Mouse (Mus musculus): ENCODE data around the gene Mrps23. TPM values are rescaled to one million over a fixed set of nuclear protein-coding genes. Genes with fewer than 3 reads are reported as not detected.
A peak's percentile ranks its signal among the peaks of the same experiment; 100 is the strongest.
"Not testable (repeated sequence)": the region's sequence is repeated elsewhere in the genome, so short reads cannot be mapped to it uniquely, and the experiment has no call there.

The Mrps23 gene
- polyA plus RNA-seq, 1 experiment from 2014 or later, result 59.4 TPM

DNA sequence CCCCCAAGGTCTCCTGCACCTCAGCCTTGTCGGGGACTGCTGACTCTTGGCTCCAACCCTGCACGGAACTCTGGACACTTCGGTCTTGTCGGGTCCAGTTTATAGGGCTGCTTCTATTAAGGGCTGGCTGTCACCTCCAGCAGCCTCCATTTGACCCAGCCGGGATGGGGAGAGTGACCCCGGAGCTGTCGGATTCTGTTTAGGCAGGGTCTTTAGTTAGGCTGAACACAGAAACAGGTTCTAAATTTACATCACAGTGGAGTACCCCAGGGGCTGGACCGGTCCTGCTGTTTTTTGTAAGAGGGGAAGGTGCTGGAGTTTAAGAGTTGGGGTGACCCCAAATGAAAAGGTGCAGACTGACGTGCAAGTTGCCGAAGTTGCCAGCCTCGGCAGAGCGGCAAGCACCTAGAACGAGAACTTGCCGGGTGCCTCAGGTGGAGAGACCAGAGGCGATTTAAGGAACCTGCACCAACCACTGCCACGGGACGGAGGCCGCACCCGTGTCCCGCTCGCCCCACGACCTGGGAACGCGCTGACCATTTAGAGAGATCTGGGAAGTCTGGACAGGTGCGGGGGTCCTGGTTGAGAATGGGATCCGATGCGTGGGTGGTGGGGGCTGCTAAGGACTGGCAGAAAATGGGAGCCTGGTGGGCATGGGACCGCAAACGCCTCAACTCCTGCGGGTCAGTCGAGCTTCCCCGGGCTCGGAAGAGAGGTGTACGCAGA, 10.9 kb upstream of the Mrps23 start:
- Histone ChIP-seq H3K36me3 (ENCODE audit: control insufficient read depth, insufficient read depth, low read length) (no peaks in the 10 kb centered on the region), H3K4me2 (ENCODE audit: low read depth, low read length) (peak overlapping the region; percentile 36), H3K9ac (ENCODE audit: low read depth, low read length) (peak overlapping the region; percentile 45; the same call in 1 of the 2 replicates), H3K4me3 (ENCODE audit: low read depth, low read length) (peak overlapping the region; percentile 18), H3K27ac (replicated peaks; ENCODE audit: low read depth, low read length) (no peak overlapping the region), H3K4me1 (ENCODE audit: control insufficient read depth, insufficient read depth, low read length) (peaks cover 16% of the 10 kb centered on the region), H3K27me3 (replicated peaks; ENCODE audit: control insufficient read depth, insufficient read depth, low read length) (peaks cover 34% of the 10 kb centered on the region), H3K9me3 (ENCODE audit: control insufficient read depth, low read length) (no peaks in the 10 kb centered on the region)
- WGBS, result 11% methylated on average over 28 of the region's 34 CpGs
- no peak for ATAC-seq (ENCODE audit: low read depth)
- DNase-seq (ENCODE audit: low spot score), result no peak

DNA sequence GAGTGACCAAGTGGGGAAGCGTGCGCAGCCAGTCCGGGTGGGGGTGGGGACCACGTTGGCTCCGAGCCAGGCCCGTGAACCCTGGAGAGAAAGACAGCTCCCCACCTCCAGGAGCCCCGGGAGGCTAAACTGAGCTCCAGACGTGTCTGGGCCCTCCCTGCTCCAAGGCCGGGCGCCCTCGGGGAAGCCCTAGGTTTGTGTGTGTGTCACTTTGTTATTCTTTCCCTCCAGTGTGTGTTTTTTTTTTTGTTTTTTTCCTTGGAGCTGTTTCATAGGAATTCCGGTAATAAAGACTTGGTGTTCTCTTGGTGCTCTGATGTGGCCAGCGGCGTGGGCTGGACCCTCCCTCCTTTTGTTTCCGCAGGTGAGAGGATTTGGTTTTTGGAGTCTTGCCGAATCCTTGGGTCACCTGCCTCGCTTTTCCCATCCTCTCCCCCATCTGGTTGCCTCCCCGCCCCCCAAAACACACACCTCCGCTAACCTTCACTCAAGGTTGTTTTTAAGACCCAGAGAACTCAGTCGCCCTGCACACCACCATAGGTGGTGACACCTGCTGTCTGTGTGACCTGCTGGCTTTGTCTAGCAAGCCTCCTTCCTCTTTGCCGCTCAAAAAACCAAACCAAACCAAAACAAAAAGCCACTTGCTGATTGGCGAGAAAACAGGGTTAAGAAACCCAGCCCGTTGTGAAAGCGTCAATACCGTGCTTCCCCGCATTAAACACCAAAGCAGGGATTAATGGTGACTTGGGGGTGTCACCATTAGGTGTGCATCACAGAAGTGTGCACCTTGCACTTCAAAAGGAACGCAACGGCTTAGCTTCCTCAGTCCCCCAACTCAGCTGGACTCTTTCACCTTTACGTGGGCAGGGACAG, 10.1 kb upstream of the Mrps23 start:
- H3K36me3 ChIP-seq (ENCODE audit: control insufficient read depth, insufficient read depth, low read length), result no peaks in the 10 kb centered on the region
- H3K27me3 ChIP-seq (replicated peaks; ENCODE audit: control insufficient read depth, insufficient read depth, low read length), result peaks cover 34% of the 10 kb centered on the region
- DNase-seq (ENCODE audit: low spot score), result no peak
- peak overlapping the region; percentile 18 for H3K4me3 ChIP-seq (ENCODE audit: low read depth, low read length)
- WGBS, result 10% methylated on average over 29 of the region's 29 CpGs
- no peak overlapping the region for H3K27ac ChIP-seq (replicated peaks; ENCODE audit: low read depth, low read length)
- no peaks in the 10 kb centered on the region for H3K9me3 ChIP-seq (ENCODE audit: control insufficient read depth, low read length)
- peak overlapping the region; percentile 45; the same call in 1 of the 2 replicates for H3K9ac ChIP-seq (ENCODE audit: low read depth, low read length)
- H3K4me1 ChIP-seq (ENCODE audit: control insufficient read depth, insufficient read depth, low read length), result peaks cover 16% of the 10 kb centered on the region
- no peak; the same call in 1 of the 2 replicates for ATAC-seq (ENCODE audit: low read depth)
- peak overlapping the region; percentile 36 for H3K4me2 ChIP-seq (ENCODE audit: low read depth, low read length)

GRCm38 (mm10) chr11:88195699-88196098, 8.5 kb upstream of the Mrps23 start:
- H3K9ac ChIP-seq (ENCODE audit: low read depth, low read length); H3K9me3 ChIP-seq (ENCODE audit: control insufficient read depth, low read length); H3K4me3 ChIP-seq (ENCODE audit: low read depth, low read length); DNase-seq (ENCODE audit: low spot score); ATAC-seq (ENCODE audit: low read depth); H3K36me3 ChIP-seq (ENCODE audit: control insufficient read depth, insufficient read depth, low read length); H3K4me2 ChIP-seq (ENCODE audit: low read depth, low read length); H3K27ac ChIP-seq (replicated peaks; ENCODE audit: low read depth, low read length): not testable (repeated sequence)
- H3K4me1 ChIP-seq (ENCODE audit: control insufficient read depth, insufficient read depth, low read length), result peaks cover 16% of the 10 kb centered on the region
- peaks cover 34% of the 10 kb centered on the region for H3K27me3 ChIP-seq (replicated peaks; ENCODE audit: control insufficient read depth, insufficient read depth, low read length)
- 74% methylated on average over 3 of the region's 3 CpGs for WGBS

DNA sequence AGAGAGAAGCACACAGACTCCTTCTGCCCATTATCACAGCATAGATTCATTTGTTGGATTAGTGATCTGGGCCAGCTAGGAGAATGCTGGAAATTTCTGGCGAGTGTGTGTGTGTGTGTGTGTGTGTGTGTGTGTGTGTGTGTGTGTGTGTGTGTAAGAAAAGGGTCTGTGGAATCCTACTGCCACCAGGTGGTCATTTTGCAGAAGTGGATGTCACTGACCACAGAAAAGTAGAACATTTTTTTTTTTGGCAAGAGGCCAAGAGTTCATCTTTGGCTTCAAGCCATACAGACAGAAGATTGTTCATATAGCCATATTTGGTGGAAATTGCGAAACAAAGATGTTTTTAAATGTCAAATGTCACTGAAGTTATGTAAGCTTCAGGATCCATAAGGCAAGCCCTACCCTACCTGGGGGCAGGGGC, 7.0 kb upstream of the Mrps23 start:
- DNase-seq (ENCODE audit: low spot score) (peak; percentile 89), ATAC-seq (ENCODE audit: low read depth) (no peak)
- peaks cover 14% of the 10 kb centered on the region for H3K4me1 ChIP-seq (ENCODE audit: control insufficient read depth, insufficient read depth, low read length)
- no peaks in the 10 kb centered on the region for H3K36me3 ChIP-seq (ENCODE audit: control insufficient read depth, insufficient read depth, low read length)
- no peak overlapping the region for H3K4me2 ChIP-seq (ENCODE audit: low read depth, low read length)
- H3K9ac ChIP-seq (ENCODE audit: low read depth, low read length), result no peak overlapping the region
- peaks cover 26% of the 10 kb centered on the region for H3K27me3 ChIP-seq (replicated peaks; ENCODE audit: control insufficient read depth, insufficient read depth, low read length)
- H3K9me3 ChIP-seq (ENCODE audit: control insufficient read depth, low read length), result no peaks in the 10 kb centered on the region
- no peak overlapping the region for H3K27ac ChIP-seq (replicated peaks; ENCODE audit: low read depth, low read length)
- no peak overlapping the region for H3K4me3 ChIP-seq (ENCODE audit: low read depth, low read length)
- 3% methylated on average over 2 of the region's 2 CpGs for WGBS

GRCm38 (mm10) chr11:88198223-88198622, 6.0 kb upstream of the Mrps23 start:
- Histone ChIP-seq H3K4me3 (ENCODE audit: low read depth, low read length) (no peak overlapping the region), H3K27ac (replicated peaks; ENCODE audit: low read depth, low read length) (0 out of 2 replicates have a peak overlapping the region, but pooled peaks have one; percentile 33), H3K4me2 (ENCODE audit: low read depth, low read length) (no peak overlapping the region), H3K9ac (ENCODE audit: low read depth, low read length) (no peak overlapping the region), H3K36me3 (ENCODE audit: control insufficient read depth, insufficient read depth, low read length) (no peaks in the 10 kb centered on the region), H3K4me1 (ENCODE audit: control insufficient read depth, insufficient read depth, low read length) (peaks cover 11% of the 10 kb centered on the region), H3K27me3 (replicated peaks; ENCODE audit: control insufficient read depth, insufficient read depth, low read length) (peaks cover 15% of the 10 kb centered on the region), H3K9me3 (ENCODE audit: control insufficient read depth, low read length) (no peaks in the 10 kb centered on the region)
- 29% methylated on average over 4 of the region's 4 CpGs for WGBS
- ATAC-seq (ENCODE audit: low read depth) (no peak), DNase-seq (ENCODE audit: low spot score) (peak; percentile 65)

GRCm38 (mm10) chr11:88201172-88201571, 3.0 kb upstream of the Mrps23 start:
- no peak overlapping the region for H3K9ac ChIP-seq (ENCODE audit: low read depth, low read length)
- no peak for ATAC-seq (ENCODE audit: low read depth)
- no peak overlapping the region for H3K4me3 ChIP-seq (ENCODE audit: low read depth, low read length)
- no peak overlapping the region for H3K27ac ChIP-seq (replicated peaks; ENCODE audit: low read depth, low read length)
- no peaks in the 10 kb centered on the region for H3K27me3 ChIP-seq (replicated peaks; ENCODE audit: control insufficient read depth, insufficient read depth, low read length)
- H3K36me3 ChIP-seq (ENCODE audit: control insufficient read depth, insufficient read depth, low read length), result no peaks in the 10 kb centered on the region
- H3K4me1 ChIP-seq (ENCODE audit: control insufficient read depth, insufficient read depth, low read length), result peaks cover 9% of the 10 kb centered on the region
- DNase-seq (ENCODE audit: low spot score), result no peak
- H3K4me2 ChIP-seq (ENCODE audit: low read depth, low read length), result no peak overlapping the region
- H3K9me3 ChIP-seq (ENCODE audit: control insufficient read depth, low read length), result no peaks in the 10 kb centered on the region
- WGBS, result 82% methylated on average over 2 of the region's 2 CpGs

- Histone ChIP-seq H3K9me3 (ENCODE audit: control insufficient read depth, low read length) (no peaks in the 10 kb centered on the region), H3K4me1 (ENCODE audit: control insufficient read depth, insufficient read depth, low read length) (peaks cover 9% of the 10 kb centered on the region), H3K4me3 (ENCODE audit: low read depth, low read length) (no peak overlapping the region), H3K36me3 (ENCODE audit: control insufficient read depth, insufficient read depth, low read length) (peaks cover 2% of the 10 kb centered on the region; the same call in 1 of the 2 replicates), H3K27me3 (replicated peaks; ENCODE audit: control insufficient read depth, insufficient read depth, low read length) (no peaks in the 10 kb centered on the region), H3K4me2 (ENCODE audit: low read depth, low read length) (no peak overlapping the region), H3K27ac (replicated peaks; ENCODE audit: low read depth, low read length) (no peak overlapping the region), H3K9ac (ENCODE audit: low read depth, low read length) (no peak overlapping the region)
- ATAC-seq (ENCODE audit: low read depth), result no peak
- no peak for DNase-seq (ENCODE audit: low spot score)
- WGBS, result 18% methylated on average over 2 of the region's 2 CpGs
Measured at GRCm38 (mm10) chr11:88202077-88202476, 2.1 kb upstream of the Mrps23 start.

DNA sequence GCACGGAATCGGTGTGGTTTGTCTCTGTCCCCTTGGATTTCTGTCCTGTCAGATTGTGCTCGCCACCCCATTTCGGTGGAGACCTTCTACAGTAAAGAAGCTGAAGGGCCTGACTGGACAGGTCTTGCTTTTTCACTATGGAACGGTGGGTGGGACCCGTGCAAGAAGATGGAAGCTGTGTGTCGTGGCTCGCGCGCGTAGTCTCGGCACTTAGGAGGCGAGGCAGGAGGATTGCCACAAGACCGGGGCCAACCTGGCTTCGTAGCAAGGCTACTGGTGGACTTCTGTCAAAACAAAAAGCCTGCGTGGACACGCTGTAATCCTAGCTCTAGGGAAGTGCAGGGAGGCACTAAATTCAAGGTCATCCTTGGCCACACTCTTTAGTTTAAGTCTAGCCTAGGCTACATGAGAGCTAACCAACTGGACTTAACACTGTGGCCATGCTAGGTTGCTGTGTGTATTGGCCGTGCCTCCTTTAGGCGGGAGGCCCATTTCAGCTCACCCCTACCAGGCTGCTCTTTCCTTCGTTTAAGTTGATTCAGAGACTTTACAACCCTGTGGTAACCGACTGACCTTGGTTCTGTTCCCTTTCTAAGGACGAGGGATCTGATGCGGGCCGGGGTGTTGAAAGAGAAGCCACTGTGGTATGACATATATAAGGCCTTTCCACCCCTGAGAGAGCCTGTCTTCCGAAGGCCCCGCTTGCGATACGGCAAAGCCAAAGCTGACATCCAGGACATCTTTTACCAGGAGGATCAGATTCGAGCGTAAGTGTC, 593 bp downstream of the Mrps23 start:
- Histone ChIP-seq H3K4me1 (ENCODE audit: control insufficient read depth, insufficient read depth, low read length) (peaks cover 9% of the 10 kb centered on the region), H3K9me3 (ENCODE audit: control insufficient read depth, low read length) (no peaks in the 10 kb centered on the region), H3K4me2 (ENCODE audit: low read depth, low read length) (peak overlapping the region; percentile 78), H3K36me3 (ENCODE audit: control insufficient read depth, insufficient read depth, low read length) (peaks cover 23% of the 10 kb centered on the region), H3K27me3 (replicated peaks; ENCODE audit: control insufficient read depth, insufficient read depth, low read length) (no peaks in the 10 kb centered on the region), H3K27ac (replicated peaks; ENCODE audit: low read depth, low read length) (no peak overlapping the region; the same call in 1 of the 2 replicates), H3K4me3 (ENCODE audit: low read depth, low read length) (peak overlapping the region; percentile 75), H3K9ac (ENCODE audit: low read depth, low read length) (peak overlapping the region; percentile 77)
- WGBS, result 32% methylated on average over 28 of the region's 30 CpGs
- ATAC-seq (ENCODE audit: low read depth) (no peak), DNase-seq (ENCODE audit: low spot score) (no peak)

All from embryonic facial prominence, embryonic 14.5 days (tissue).